Mouse (Mus musculus): ENCODE measurements at regions not wholly inside any gene's neighbourhood (a gene's known extent, or its start where the extent isn't known, plus 50 kb on each side); places are given as distances from the start of the nearest gene placed in this dataset.

DNA sequence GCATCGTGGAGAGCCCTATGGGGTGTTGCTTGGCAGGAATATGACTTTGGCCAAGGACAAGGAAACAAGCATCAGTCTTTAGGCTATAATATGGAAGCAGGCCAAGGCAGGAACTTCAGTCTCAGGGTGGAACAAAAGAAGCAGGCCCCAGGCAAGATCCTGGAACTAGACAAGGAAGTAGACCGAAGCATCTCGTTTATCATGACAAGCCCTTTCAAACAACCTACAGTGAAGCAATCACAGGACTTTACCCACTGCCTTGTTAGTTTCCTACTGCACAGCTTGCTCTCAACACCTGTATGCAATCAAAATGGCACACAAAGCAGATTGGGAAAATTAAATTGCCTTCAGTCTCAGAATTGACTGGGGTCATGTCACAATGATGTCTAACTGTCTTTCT lies 163.2 kb upstream of the Gulp1 start:
- Histone ChIP-seq H3K27me3 (ENCODE audit: control insufficient read depth, insufficient read depth, low read length) (no peaks in the 10 kb centered on the region), H3K27ac (ENCODE audit: control insufficient read depth, insufficient read depth, low read depth, low read length) (no peak overlapping the region), H3K4me3 (ENCODE audit: control insufficient read depth, low read depth, low read length) (no peak overlapping the region), H3K36me3 (ENCODE audit: control insufficient read depth, insufficient read depth, low read length) (no peaks in the 10 kb centered on the region), H3K4me1 (ENCODE audit: control insufficient read depth, insufficient read depth, low read length) (no peaks in the 10 kb centered on the region)
- TF ChIP-seq POLR2A (IDR thresholded peaks at IDR 0.05; ENCODE audit: control insufficient read depth, low read depth, low read length) (no peak), CTCF (IDR thresholded peaks at IDR 0.05; ENCODE audit: control insufficient read depth, insufficient read depth, insufficient replicate concordance, low read depth, low read length) (no peak)

DNA sequence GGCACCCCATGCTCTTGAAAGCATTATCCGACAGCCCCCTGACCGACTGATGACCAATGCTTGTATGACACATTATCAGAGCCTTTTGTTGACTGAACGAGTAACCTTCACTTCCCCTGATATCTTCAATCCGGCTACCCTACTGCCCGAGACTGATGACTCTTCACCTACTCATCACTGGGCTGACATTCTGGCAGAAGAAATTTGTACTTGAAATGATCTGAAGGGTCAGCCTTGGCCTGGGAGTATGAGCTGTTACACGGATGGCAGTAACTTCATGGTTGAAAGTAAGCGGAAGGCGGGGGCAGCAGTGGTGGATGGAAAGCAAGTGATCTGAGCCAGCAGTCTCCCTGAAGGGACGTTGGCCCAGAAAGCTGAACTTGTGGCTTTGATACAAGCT lies 159.2 kb upstream of the Gulp1 start:
- Histone ChIP-seq H3K27ac (ENCODE audit: control insufficient read depth, insufficient read depth, low read depth, low read length) (no peak overlapping the region), H3K36me3 (ENCODE audit: control insufficient read depth, insufficient read depth, low read length) (no peaks in the 10 kb centered on the region), H3K27me3 (ENCODE audit: control insufficient read depth, insufficient read depth, low read length) (no peaks in the 10 kb centered on the region), H3K4me1 (ENCODE audit: control insufficient read depth, insufficient read depth, low read length) (no peaks in the 10 kb centered on the region), H3K4me3 (ENCODE audit: control insufficient read depth, low read depth, low read length) (peak overlapping the region; percentile 22; the same call in 1 of the 2 replicates)
- TF ChIP-seq CTCF (IDR thresholded peaks at IDR 0.05; ENCODE audit: control insufficient read depth, insufficient read depth, insufficient replicate concordance, low read depth, low read length) (no peak), POLR2A (IDR thresholded peaks at IDR 0.05; ENCODE audit: control insufficient read depth, low read depth, low read length) (no peak)

DNA sequence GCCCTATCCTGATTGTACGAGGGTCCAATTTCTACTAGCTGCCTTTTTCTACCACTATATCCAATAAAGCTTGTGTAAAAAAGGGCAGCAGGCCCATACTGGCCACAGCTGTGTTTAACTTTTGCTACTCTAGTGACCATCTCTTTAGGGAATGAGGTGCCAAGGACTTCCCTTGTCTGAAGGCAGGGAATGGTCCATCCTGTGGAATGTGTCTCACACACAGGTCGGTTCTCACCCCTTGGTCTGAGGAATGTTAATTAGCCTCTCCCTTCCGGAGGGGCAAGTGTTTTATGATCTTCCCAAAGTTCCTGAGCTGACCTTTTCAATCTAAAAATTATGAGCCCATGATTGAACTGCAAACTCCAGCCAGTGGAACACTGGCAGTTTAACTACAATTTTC lies 155.8 kb upstream of the Gulp1 start:
- TF ChIP-seq CTCF (IDR thresholded peaks at IDR 0.05; ENCODE audit: control insufficient read depth, insufficient read depth, insufficient replicate concordance, low read depth, low read length) (no peak), POLR2A (IDR thresholded peaks at IDR 0.05; ENCODE audit: control insufficient read depth, low read depth, low read length) (no peak)

DNA sequence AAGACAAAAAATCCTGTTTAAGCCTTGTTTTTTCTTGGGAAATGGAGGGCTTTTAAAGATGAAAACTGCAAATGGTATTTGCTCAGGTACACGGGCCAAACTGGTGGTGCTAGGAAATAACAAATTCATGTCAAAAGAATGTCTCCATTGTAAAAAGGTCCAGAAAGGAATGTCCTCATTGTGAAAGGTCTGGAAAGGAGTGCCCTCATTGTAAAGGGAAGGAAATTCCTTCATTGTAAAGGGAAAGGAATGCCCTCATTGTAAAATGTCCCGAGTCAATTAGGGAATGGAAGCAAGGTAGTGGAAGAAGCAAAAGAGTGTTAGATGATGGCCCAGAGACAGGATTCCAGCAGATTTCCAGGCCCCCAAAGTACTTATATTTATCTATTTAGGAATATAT lies 153.2 kb upstream of the Gulp1 start:
- Histone ChIP-seq H3K4me3 (ENCODE audit: control insufficient read depth, low read depth, low read length) (no peak overlapping the region), H3K4me1 (ENCODE audit: control insufficient read depth, insufficient read depth, low read length) (no peaks in the 10 kb centered on the region), H3K36me3 (ENCODE audit: control insufficient read depth, insufficient read depth, low read length) (no peaks in the 10 kb centered on the region), H3K27ac (ENCODE audit: control insufficient read depth, insufficient read depth, low read depth, low read length) (no peak overlapping the region), H3K27me3 (ENCODE audit: control insufficient read depth, insufficient read depth, low read length) (no peaks in the 10 kb centered on the region)
- no peak for TF ChIP-seq POLR2A (IDR thresholded peaks at IDR 0.05; ENCODE audit: control insufficient read depth, low read depth, low read length)
- TF ChIP-seq CTCF (IDR thresholded peaks at IDR 0.05; ENCODE audit: control insufficient read depth, insufficient read depth, insufficient replicate concordance, low read depth, low read length), result no peak

More for the DNA sequence above, 155.8 kb upstream of the Gulp1 start:
- Histone ChIP-seq H3K4me3 (ENCODE audit: control insufficient read depth, low read depth, low read length) (no peak overlapping the region), H3K36me3 (ENCODE audit: control insufficient read depth, insufficient read depth, low read length) (no peaks in the 10 kb centered on the region), H3K27ac (ENCODE audit: control insufficient read depth, insufficient read depth, low read depth, low read length) (no peak overlapping the region), H3K27me3 (ENCODE audit: control insufficient read depth, insufficient read depth, low read length) (no peaks in the 10 kb centered on the region), H3K4me1 (ENCODE audit: control insufficient read depth, insufficient read depth, low read length) (no peaks in the 10 kb centered on the region)

DNA sequence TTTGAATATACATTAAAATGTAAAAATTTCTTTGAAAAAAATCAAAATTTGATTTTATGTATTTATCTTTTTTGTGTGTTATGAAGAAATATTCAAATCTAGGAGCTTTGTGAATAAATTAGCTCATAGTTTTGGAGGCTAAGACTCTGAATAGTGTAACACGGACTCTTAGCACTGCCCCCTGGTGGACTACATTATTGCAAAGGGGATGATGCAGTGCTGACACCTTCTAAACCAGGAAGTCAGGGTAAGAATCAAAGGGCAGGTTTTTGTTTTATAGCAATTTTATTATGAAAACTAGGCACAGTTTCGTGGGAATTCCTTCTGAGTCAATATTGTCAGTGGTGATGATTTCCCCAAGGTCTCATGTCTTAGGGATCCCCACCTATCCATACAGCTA lies 113.5 kb upstream of the Gulp1 start:
- Histone ChIP-seq H3K4me1 (ENCODE audit: control insufficient read depth, insufficient read depth, low read length) (no peaks in the 10 kb centered on the region), H3K4me3 (ENCODE audit: control insufficient read depth, low read depth, low read length) (no peak overlapping the region), H3K36me3 (ENCODE audit: control insufficient read depth, insufficient read depth, low read length) (no peaks in the 10 kb centered on the region), H3K27ac (ENCODE audit: control insufficient read depth, insufficient read depth, low read depth, low read length) (no peak overlapping the region), H3K27me3 (ENCODE audit: control insufficient read depth, insufficient read depth, low read length) (no peaks in the 10 kb centered on the region)
- no peak for TF ChIP-seq CTCF (IDR thresholded peaks at IDR 0.05; ENCODE audit: control insufficient read depth, insufficient read depth, insufficient replicate concordance, low read depth, low read length)
